Mouse (Mus musculus) MEL-GATA-1-ER (cell line): Measurements from ENCODE around the gene Prkg1.
A peak's percentile ranks its signal among the peaks of the same experiment; 100 is the strongest.
"Not testable (repeated sequence)": the region's sequence is repeated elsewhere in the genome, so short reads cannot be mapped to it uniquely, and the experiment has no call there.

Experiments used
- DNase-seq: peaks from one replicate; pipeline ENCODE4 v3.0.0-alpha.2; 2012; ENCODE audit warnings: low read depth; ENCODE audit errors: extremely low read depth

The Prkg1 gene

GRCm38 (mm10) chr19:31442311-31442710, 322.5 kb downstream of the Prkg1 start:
- DNase-seq = no peak

- DNase-seq = no peak
These were observed 331.4 kb downstream of the Prkg1 start for GRCm38 (mm10) chr19:31433446-31433845.

- no peak for DNase-seq
These were observed 333.4 kb downstream of the Prkg1 start for GRCm38 (mm10) chr19:31431411-31431810.

- peak; percentile 1 for DNase-seq
These were observed 338.7 kb downstream of the Prkg1 start for GRCm38 (mm10) chr19:31426142-31426541.

GRCm38 (mm10) chr19:31425199-31425598, 339.6 kb downstream of the Prkg1 start:
- DNase-seq = no peak

GRCm38 (mm10) chr19:31424319-31424718, 340.5 kb downstream of the Prkg1 start:
- DNase-seq = no peak

- DNase-seq = no peak
These were observed 351.3 kb downstream of the Prkg1 start for GRCm38 (mm10) chr19:31413571-31413970.

- no peak for DNase-seq
These were observed 368.7 kb downstream of the Prkg1 start for GRCm38 (mm10) chr19:31396096-31396495.

- no peak for DNase-seq
These were observed 379.5 kb downstream of the Prkg1 start for GRCm38 (mm10) chr19:31385353-31385752.

- DNase-seq = no peak
These were observed 381.0 kb downstream of the Prkg1 start for GRCm38 (mm10) chr19:31383881-31384280.

- no peak for DNase-seq
These were observed 394.7 kb downstream of the Prkg1 start for GRCm38 (mm10) chr19:31370106-31370505.

GRCm38 (mm10) chr19:31369116-31369515, 395.7 kb downstream of the Prkg1 start:
- no peak for DNase-seq

- DNase-seq = no peak
These were observed 402.8 kb downstream of the Prkg1 start for GRCm38 (mm10) chr19:31362051-31362450.

GRCm38 (mm10) chr19:31361575-31361974, 403.3 kb downstream of the Prkg1 start:
- no peak for DNase-seq

- no peak for DNase-seq
These were observed 403.7 kb downstream of the Prkg1 start for GRCm38 (mm10) chr19:31361161-31361560.

- no peak for DNase-seq
These were observed 409.9 kb downstream of the Prkg1 start for GRCm38 (mm10) chr19:31354959-31355358.

GRCm38 (mm10) chr19:31352784-31353183, 412.0 kb downstream of the Prkg1 start:
- not testable (repeated sequence) for DNase-seq

- no peak for DNase-seq
These were observed 413.0 kb downstream of the Prkg1 start for GRCm38 (mm10) chr19:31351796-31352195.

- peak; percentile 6 for DNase-seq
These were observed 422.7 kb downstream of the Prkg1 start for GRCm38 (mm10) chr19:31342150-31342549.

- DNase-seq = no peak
These were observed 423.9 kb downstream of the Prkg1 start for GRCm38 (mm10) chr19:31340898-31341297.

- DNase-seq = no peak
These were observed 426.3 kb downstream of the Prkg1 start for GRCm38 (mm10) chr19:31338355-31339101.

GRCm38 (mm10) chr19:31337863-31338217, 427.0 kb downstream of the Prkg1 start:
- peak; percentile 14 for DNase-seq

GRCm38 (mm10) chr19:31337163-31337862, 427.5 kb downstream of the Prkg1 start:
- no peak for DNase-seq
